Mouse (Mus musculus) layer of hippocampus, adult 2 months (tissue): ENCODE results near the gene Mapk12. TPM values are rescaled to one million over a fixed set of nuclear protein-coding genes. Genes with fewer than 3 reads are reported as not detected.

Experiments
- DNase-seq, 2 experiments: peaks; one replicate each; pipeline ENCODE4 v3.0.0; 2022; ENCODE audit warnings: low spot score in 2 of 2
- H3K27ac ChIP-seq: fragments of 200-600 bp; 2 replicates; pipeline ENCODE4 v1.8.1; 2022
- H3K4me3 ChIP-seq: fragments of 200-600 bp; 2 replicates; pipeline ENCODE4 v1.8.1; 2022; ENCODE audit warnings: mild to moderate bottlenecking
- CTCF ChIP-seq: fragments of 200-600 bp; conservative IDR thresholded peaks from 2 replicates; pipeline ENCODE4 v1.8.1; 2022; ENCODE audit warnings: antibody characterized with exemption, mild to moderate bottlenecking, moderate library complexity
- microRNA-seq, 2 experiments: library from miRNA; unstranded; fragments of <30 nt; microRNA quantifications; one replicate each; pipeline ENCODE4 v1.2.0; 2021
- total RNA-seq, 2 experiments: library from RNA; stranded (reverse); gene quantifications; 2 replicates each; pipeline ENCODE4 v1.2.3; 2021

Gene Mapk12
- total RNA-seq, 2 experiments from 2014 or later, result 4.4 to 5.6 TPM

- H3K27ac ChIP-seq, result peak overlapping the region; percentile 32; the same call in 1 of the 2 replicates
- peak in 1 of 2 experiments; percentile 66 for DNase-seq
- no peak for TF ChIP-seq CTCF
These were observed 43.1 kb downstream of the Mapk12 start for GRCm38 (mm10) chr15:89097450-89097849.

DNA sequence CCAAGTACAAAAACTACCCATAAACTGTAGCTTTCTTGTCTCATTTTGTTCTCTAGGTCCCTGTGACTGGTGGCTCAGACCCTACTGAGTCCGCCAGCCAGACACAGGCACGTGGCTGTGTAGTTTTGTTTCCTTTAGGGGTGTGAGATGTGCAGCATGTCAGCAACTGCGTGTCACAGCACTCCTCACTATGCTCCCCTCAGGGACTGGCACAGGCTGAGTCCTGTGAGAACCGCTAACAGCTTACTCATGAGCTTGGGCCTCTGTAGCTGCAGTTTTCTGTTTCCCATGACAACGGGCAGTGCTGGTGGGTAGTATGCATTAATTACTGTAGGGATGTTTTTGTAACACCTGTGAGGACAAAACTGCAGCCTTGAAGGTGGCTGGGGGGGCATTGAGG, 48.3 kb downstream of the Mapk12 start:
- no peak for DNase-seq
- no peak for TF ChIP-seq CTCF
- H3K27ac ChIP-seq, result peak overlapping the region; percentile 20
- H3K4me3 ChIP-seq, result no peak overlapping the region

More at GRCm38 (mm10) chr15:89097450-89097849, 43.1 kb downstream of the Mapk12 start:
- H3K4me3 ChIP-seq, result no peak overlapping the region

DNA sequence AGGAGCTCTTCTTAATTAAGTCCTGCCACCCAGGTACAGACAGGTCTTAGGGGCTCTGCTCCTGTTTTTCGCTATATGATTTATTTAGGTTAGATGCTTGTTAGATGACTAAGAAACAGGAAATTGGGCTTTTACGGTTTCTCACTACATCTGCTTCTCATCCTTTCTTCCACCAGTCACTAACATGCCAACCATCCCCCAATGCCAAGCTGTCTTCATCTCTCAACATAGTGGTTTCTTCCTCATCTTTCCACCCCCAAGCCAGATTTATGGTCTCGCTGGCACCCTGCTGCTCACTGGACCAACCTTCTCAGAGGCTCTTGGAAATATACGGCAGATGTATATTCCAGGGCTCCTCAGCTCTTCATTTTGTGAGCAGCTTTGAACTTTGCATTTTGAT, 49.8 kb downstream of the Mapk12 start:
- Histone ChIP-seq H3K27ac (no peak overlapping the region; the same call in 1 of the 2 replicates), H3K4me3 (no peak overlapping the region)
- TF ChIP-seq CTCF, result no peak
- no peak for DNase-seq

DNA sequence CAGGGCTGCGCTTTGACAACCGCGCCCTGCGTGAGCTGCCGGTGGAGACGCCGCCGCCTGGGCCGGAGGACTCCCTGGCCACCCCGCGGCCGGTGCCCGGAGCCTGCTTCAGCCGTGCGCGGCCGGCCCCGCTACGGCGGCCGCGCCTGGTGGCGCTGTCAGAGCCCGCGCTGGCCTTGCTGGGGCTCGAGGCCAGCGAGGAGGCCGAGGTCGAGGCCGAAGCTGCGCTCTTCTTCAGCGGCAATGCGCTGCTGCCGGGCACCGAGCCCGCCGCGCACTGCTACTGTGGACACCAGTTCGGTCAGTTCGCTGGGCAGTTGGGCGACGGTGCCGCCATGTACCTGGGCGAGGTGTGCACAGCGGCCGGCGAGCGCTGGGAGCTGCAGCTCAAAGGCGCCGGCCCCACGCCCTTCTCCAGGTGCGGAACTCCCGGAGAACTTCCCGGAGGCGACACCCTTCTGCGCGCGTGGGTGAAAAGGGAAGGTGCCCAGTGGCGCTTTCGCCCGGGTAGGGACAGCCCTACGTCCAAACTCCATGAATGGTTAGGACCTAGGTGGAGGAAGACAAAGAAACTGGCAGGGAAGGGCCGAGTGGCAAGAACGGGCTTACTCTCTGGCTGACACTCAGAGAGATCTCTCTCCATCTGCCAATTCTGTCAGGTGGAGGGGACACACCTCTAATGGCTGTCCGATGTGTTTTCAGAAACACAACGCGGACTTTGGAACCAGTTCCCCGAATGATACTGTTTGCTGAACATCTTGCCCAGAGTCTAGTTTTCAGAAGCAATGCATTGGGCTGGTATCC, 51.1 kb downstream of the Mapk12 start:
- Histone ChIP-seq H3K4me3 (peak overlapping the region; percentile 85), H3K27ac (peak overlapping the region; percentile 95)
- 0 out of 2 replicates have a peak, but pooled peaks have one; percentile 11 for TF ChIP-seq CTCF
- no peak for DNase-seq

- no peak for TF ChIP-seq CTCF
- Histone ChIP-seq H3K4me3 (peak within 1 kb of the TSS; percentile 85), H3K27ac (peak within 1 kb of the TSS; percentile 95)
- DNase-seq, result peak; percentile 88 to 91
These were observed 51.8 kb downstream of the Mapk12 start, which contains the start of gene Selenoo for GRCm38 (mm10) chr15:89088607-89089247. TSS of gene Selenoo (plus strand) at chr15:89089084.

DNA sequence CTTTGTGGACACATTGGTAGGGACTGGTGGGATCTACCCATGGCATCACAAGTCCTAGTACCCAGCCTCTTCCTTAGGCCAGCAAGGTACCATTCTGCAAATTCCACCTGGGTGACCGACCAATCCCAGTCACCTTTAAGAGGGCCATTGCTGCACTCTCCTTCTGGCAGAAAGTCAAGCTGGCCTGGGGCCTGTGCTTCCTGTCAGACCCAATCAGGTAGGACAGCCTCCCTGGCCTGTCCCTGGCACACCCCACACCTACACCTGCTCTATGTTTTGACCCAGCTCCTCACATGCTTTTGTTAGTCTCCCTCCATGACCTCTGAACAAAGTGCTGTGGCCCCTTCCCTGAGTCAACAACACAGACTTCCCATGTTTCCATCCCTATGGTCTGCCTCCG, 55.7 kb downstream of the Mapk12 start:
- TF ChIP-seq CTCF, result no peak
- Histone ChIP-seq H3K27ac (no peak overlapping the region), H3K4me3 (no peak overlapping the region)
- no peak for DNase-seq

DNA sequence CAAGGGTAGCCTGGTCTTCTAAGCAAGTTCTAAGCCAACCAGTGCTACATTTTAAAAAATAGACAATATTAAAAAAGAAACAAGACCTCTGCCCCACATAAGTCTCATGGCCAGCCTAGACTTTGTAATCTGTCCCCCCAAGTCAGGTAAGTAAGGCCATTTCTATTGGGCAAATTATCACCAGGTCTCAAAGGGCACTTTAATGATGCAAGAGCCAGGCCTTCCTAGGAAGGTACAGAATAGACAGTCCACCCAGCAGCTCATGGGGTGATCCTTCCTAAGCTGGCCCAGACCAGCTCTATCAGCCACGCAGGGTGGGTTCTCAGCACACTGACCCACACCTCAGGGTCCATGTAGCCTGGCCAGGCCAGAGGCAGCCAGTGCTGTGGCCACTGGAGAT, 56.6 kb downstream of the Mapk12 start:
- H3K4me3 ChIP-seq, result no peak overlapping the region
- TF ChIP-seq CTCF, result no peak
- DNase-seq, result no peak
- H3K27ac ChIP-seq, result no peak overlapping the region

Small RNA genes lying within 50 kb of the gene (microRNA-seq; reads per million reads assigned to microRNA genes)
- gene Mir6958 (1.9 to 3.9 reads per million in 2 experiments), gene Mir7118 (0.55 to 0.64 reads per million in 2 experiments)

Other genes with a start within 250 kb of the Mapk12 start
- 1 to 10 TPM; 1.5 to 2.0 TPM for gene Ttll8, start 186.3 kb downstream of the Mapk12 start, total RNA-seq
- 100 to 1,000 TPM; 114 to 116 TPM for gene Mlc1, start 161.7 kb downstream of the Mapk12 start, total RNA-seq
- gene Mov10l1, start 157.8 kb downstream of the Mapk12 start, total RNA-seq, result not detected
- 100 to 1,000 TPM; 159 to 177 TPM for gene Panx2, start 81.0 kb downstream of the Mapk12 start, total RNA-seq
- 10 to 100 TPM; 21.4 to 24.2 TPM for gene Trabd, start 65.6 kb downstream of the Mapk12 start, total RNA-seq
- 10 to 100 TPM; 21.2 to 22.0 TPM for gene Selenoo, start 51.6 kb downstream of the Mapk12 start, total RNA-seq
- 10 to 100 TPM; 31.0 to 31.5 TPM for gene Tubgcp6, start 17.6 kb downstream of the Mapk12 start, total RNA-seq
- 10 to 100 TPM; 16.3 to 17.9 TPM for gene Hdac10, start 12.0 kb downstream of the Mapk12 start, total RNA-seq
- gene Mapk11, start 8.9 kb upstream of the Mapk12 start, total RNA-seq, result 10 to 100 TPM; 21.6 to 25.8 TPM
- 10 to 100 TPM; 49.7 to 59.1 TPM for gene Plxnb2, start 40.1 kb upstream of the Mapk12 start, total RNA-seq
- 10 to 100 TPM; 39.6 to 41.5 TPM for gene Dennd6b, start 55.8 kb upstream of the Mapk12 start, total RNA-seq
- gene Ppp6r2, start 70.8 kb upstream of the Mapk12 start, total RNA-seq, result 100 to 1,000 TPM; 170 to 172 TPM
- gene Sbf1, start 174.6 kb upstream of the Mapk12 start, total RNA-seq, result 100 to 1,000 TPM; 356 to 361 TPM
- gene Adm2, start 182.0 kb upstream of the Mapk12 start, total RNA-seq, result not detected
- not detected for gene Miox, start 193.7 kb upstream of the Mapk12 start, total RNA-seq
- 10 to 100 TPM; 14.8 to 20.0 TPM for gene Lmf2, start 215.0 kb upstream of the Mapk12 start, total RNA-seq
- 100 to 1,000 TPM in 1 of 2 experiments, 10 to 100 TPM in 1; 97.6 to 101 TPM for gene Ncaph2, start 215.0 kb upstream of the Mapk12 start, total RNA-seq
- 10 to 100 TPM; 28.7 to 33.3 TPM for gene Sco2, start 233.1 kb upstream of the Mapk12 start, total RNA-seq
- 1 to 10 TPM; 1.3 TPM for gene Tymp, start 236.3 kb upstream of the Mapk12 start, total RNA-seq
- gene Odf3b, start 238.6 kb upstream of the Mapk12 start, total RNA-seq, result 1 to 10 TPM; 1.9 to 2.9 TPM
- gene Klhdc7b, start 244.2 kb upstream of the Mapk12 start, total RNA-seq, result under 1 TPM; 0.59 to 0.71 TPM